Mouse (Mus musculus): Measurements from ENCODE around the gene Col4a3bp.

DNA sequence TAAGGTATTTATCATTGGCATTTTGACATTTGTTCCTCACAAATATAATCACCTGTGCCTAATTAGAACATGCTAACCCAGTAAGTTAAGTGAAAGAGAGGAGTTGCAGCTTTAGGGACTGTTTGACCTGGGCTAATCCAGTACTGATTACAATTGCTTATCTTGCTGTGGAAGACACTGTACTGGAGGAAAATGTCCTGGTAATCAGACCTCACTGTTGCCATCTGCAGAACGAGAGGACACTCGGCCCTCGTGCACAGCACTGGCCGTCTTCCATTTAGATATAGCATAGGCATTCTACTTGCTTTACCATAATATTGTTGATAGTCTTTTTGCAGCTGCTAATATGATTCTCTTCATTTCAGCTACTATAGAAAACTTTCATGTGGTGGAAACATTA lies 88.0 kb downstream of the Col4a3bp start:
- no peak for TF ChIP-seq CTCF (IDR thresholded peaks at IDR 0.05; ENCODE audit: low read depth, low read length)
- TF ChIP-seq POLR2A (IDR thresholded peaks at IDR 0.05; ENCODE audit: insufficient read depth, low read length), result no peak
- no peak for TF ChIP-seq EP300 (IDR thresholded peaks at IDR 0.05; ENCODE audit: insufficient read depth, low read depth, low read length)
